Mouse (Mus musculus) forebrain, embryonic 10.5 days (tissue): ENCODE results near the gene Prkn. TPM values are rescaled to one million over a fixed set of nuclear protein-coding genes. Genes with fewer than 3 reads are reported as not detected.

Experiments
- DNase-seq: peaks from one replicate; pipeline ENCODE4 v3.0.0-alpha.2; 2017; ENCODE audit warnings: low spot score; ENCODE audit errors: extremely low spot score
- H3K27ac ChIP-seq: fragments of 300-500 bp; sonication (generic); 2 replicates; pipeline ENCODE4 v1.5.1; 2016; ENCODE audit warnings: mild to moderate bottlenecking
- H3K27me3 ChIP-seq: fragments of 300-500 bp; sonication (generic); 2 replicates; pipeline ENCODE4 v1.6.1; 2016; ENCODE audit warnings: mild to moderate bottlenecking; ENCODE audit not compliant: poor library complexity, severe bottlenecking
- H3K36me3 ChIP-seq: fragments of 300-500 bp; sonication (generic); replicated peaks from 2 replicates; pipeline ENCODE4 v1.6.1; 2016; ENCODE audit warnings: mild to moderate bottlenecking, moderate library complexity
- H3K4me1 ChIP-seq: fragments of 300-500 bp; sonication (generic); 2 replicates; pipeline ENCODE4 v1.6.1; 2016
- H3K4me3 ChIP-seq: fragments of 300-500 bp; sonication (generic); 2 replicates; pipeline ENCODE4 v1.5.1; 2016; ENCODE audit warnings: mild to moderate bottlenecking, moderate library complexity
- H3K9me3 ChIP-seq: fragments of 300-500 bp; sonication (generic); 2 replicates; pipeline ENCODE4 v1.6.1; 2016; ENCODE audit warnings: mild to moderate bottlenecking, moderate library complexity
- WGBS: fragments of 180-500 bp; shearing (Covaris S2); methylation state at CpG from one replicate; pipeline ENCODE4 v1.1.7; 2016; 5-methylcytosine and 5-hydroxymethylcytosine counted together
- polyA plus RNA-seq: library from polyadenylated mRNA; unstranded; fragments of >200 nt; fragmentation: Nextera tagmentation; extraction: Ambion mirVana; gene quantifications from 2 replicates; pipeline ENCODE4 v1.2.1, GENCODE M21; 2016

Prkn gene
- polyA plus RNA-seq, 1 experiment from 2014 or later, result 0.81 TPM

DNA sequence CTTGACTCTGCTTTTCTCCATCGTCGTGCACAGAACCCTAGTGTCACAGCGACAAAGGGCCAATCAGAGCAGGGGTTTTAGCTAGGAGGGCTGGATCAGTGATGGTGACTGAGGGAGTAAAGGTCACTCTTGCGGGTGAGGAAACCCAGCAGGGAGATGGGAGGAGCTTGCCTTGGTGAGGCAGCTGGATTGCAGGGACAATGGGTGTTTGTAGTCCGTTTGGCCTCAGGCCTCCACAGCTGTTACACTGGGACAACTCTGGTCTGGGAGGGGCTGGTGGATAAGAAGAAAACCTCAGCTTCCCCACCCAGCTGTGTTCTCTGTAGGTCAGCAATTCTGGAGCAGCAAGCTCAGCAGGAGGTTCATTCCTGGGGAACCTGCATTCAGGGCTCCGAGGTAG lies 252.7 kb downstream of the Prkn start:
- Histone ChIP-seq H3K27me3 (no peaks in the 10 kb centered on the region), H3K9me3 (peaks cover 6% of the 10 kb centered on the region; the same call in 1 of the 2 replicates), H3K4me1 (peaks cover 12% of the 10 kb centered on the region), H3K4me3 (no peak overlapping the region), H3K27ac (peak overlapping the region; percentile 75), H3K36me3 (no peaks in the 10 kb centered on the region)
- 17% methylated on average over 6 of the region's 6 CpGs for WGBS
- DNase-seq, result peak; percentile 69

- Histone ChIP-seq H3K9me3 (peaks cover 6% of the 10 kb centered on the region; the same call in 1 of the 2 replicates), H3K4me1 (peaks cover 10% of the 10 kb centered on the region), H3K27me3 (no peaks in the 10 kb centered on the region), H3K27ac (peak overlapping the region; percentile 75), H3K36me3 (no peaks in the 10 kb centered on the region), H3K4me3 (no peak overlapping the region)
- 40% methylated on average over 3 of the region's 3 CpGs for WGBS
- no peak for DNase-seq
Measured at GRCm38 (mm10) chr17:11093321-11093720, 253.1 kb downstream of the Prkn start.

DNA sequence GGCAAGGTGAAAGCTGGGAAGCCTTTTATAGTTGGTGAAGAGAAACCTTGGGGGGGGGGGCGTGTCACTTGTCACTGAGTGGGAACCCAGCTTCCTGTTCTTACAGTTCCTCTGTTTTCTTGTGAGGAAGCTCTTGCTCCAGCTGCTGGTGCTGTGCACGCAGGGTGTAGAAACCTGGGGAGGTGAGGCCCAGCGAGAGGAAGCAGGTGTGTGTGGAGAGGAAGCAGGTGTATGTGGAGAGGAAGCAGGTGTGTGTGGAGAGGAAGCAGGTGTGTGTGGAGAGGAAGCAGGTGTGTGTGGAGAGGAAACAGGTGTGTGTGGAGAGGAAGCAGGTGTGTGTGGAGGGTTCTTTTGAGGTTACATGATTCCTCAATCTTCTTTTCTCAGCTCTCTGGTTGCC lies 266.8 kb downstream of the Prkn start:
- H3K36me3 ChIP-seq, result no peaks in the 10 kb centered on the region
- no peak for DNase-seq
- no peak overlapping the region for H3K27ac ChIP-seq
- H3K27me3 ChIP-seq, result no peaks in the 10 kb centered on the region
- no peaks in the 10 kb centered on the region; the same call in 1 of the 2 replicates for H3K9me3 ChIP-seq
- 94% methylated on average over 3 of the region's 3 CpGs for WGBS
- no peak overlapping the region for H3K4me3 ChIP-seq
- no peaks in the 10 kb centered on the region for H3K4me1 ChIP-seq

GRCm38 (mm10) chr17:11107916-11108315 lies 267.7 kb downstream of the Prkn start:
- Histone ChIP-seq H3K4me1 (no peaks in the 10 kb centered on the region), H3K4me3 (no peak overlapping the region), H3K36me3 (no peaks in the 10 kb centered on the region), H3K27ac (no peak overlapping the region), H3K27me3 (no peaks in the 10 kb centered on the region), H3K9me3 (no peaks in the 10 kb centered on the region; the same call in 1 of the 2 replicates)
- DNase-seq, result no peak
- WGBS, result 89% methylated on average over 2 of the region's 2 CpGs

DNA sequence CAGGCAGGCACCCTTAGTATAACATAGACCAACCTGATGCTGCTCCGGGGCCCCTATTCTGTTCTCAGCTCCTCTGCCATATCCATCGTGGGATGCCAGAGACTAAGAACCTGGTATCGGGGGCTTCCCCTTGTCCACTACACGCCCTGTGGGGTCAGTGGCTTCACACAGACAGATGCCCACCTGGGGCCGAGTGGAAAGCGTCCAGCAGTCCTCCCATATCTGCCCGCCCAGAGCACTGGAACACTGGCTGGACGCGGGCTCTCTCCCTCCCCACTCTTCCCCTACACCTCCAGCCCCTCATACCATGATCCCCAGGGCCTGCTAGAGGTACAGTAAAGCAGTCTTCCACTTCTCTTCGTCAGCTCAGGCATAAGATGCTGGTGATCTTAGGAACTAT lies 277.3 kb downstream of the Prkn start:
- H3K9me3 ChIP-seq, result no peaks in the 10 kb centered on the region
- no peak for DNase-seq
- no peaks in the 10 kb centered on the region for H3K4me1 ChIP-seq
- H3K27me3 ChIP-seq, result no peaks in the 10 kb centered on the region
- H3K36me3 ChIP-seq, result no peaks in the 10 kb centered on the region
- no peak overlapping the region for H3K4me3 ChIP-seq
- WGBS, result 84% methylated on average over 10 of the region's 10 CpGs
- no peak overlapping the region for H3K27ac ChIP-seq

GRCm38 (mm10) chr17:11124048-11124447 lies 283.9 kb downstream of the Prkn start:
- DNase-seq, result no peak
- H3K9me3 ChIP-seq, result no peaks in the 10 kb centered on the region
- no peaks in the 10 kb centered on the region for H3K36me3 ChIP-seq
- H3K27ac ChIP-seq, result no peak overlapping the region
- no peaks in the 10 kb centered on the region for H3K27me3 ChIP-seq
- 87% methylated on average over 7 of the region's 7 CpGs for WGBS
- no peak overlapping the region for H3K4me3 ChIP-seq
- H3K4me1 ChIP-seq, result 0 out of 2 replicates have a peak, but pooled peaks cover 5% of the 10 kb centered on the region

GRCm38 (mm10) chr17:11127217-11127616 lies 287.0 kb downstream of the Prkn start:
- no peak overlapping the region for H3K4me3 ChIP-seq
- 48% methylated on average over 1 of the region's 1 CpGs for WGBS

GRCm38 (mm10) chr17:11130919-11131318 lies 290.7 kb downstream of the Prkn start:
- H3K4me1 ChIP-seq, result no peaks in the 10 kb centered on the region
- H3K27me3 ChIP-seq, result no peaks in the 10 kb centered on the region
- no peak overlapping the region for H3K4me3 ChIP-seq
- no peak overlapping the region for H3K27ac ChIP-seq
- H3K9me3 ChIP-seq, result no peaks in the 10 kb centered on the region
- no peak for DNase-seq
- WGBS, result 80% methylated on average over 4 of the region's 4 CpGs
- H3K36me3 ChIP-seq, result no peaks in the 10 kb centered on the region

More at GRCm38 (mm10) chr17:11127217-11127616, 287.0 kb downstream of the Prkn start:
- no peak for DNase-seq
- H3K4me1 ChIP-seq, result 0 out of 2 replicates have a peak, but pooled peaks cover 5% of the 10 kb centered on the region
- no peaks in the 10 kb centered on the region for H3K36me3 ChIP-seq
- no peaks in the 10 kb centered on the region for H3K27me3 ChIP-seq
- no peak overlapping the region for H3K27ac ChIP-seq
- H3K9me3 ChIP-seq, result no peaks in the 10 kb centered on the region

GRCm38 (mm10) chr17:11142321-11142720 lies 302.1 kb downstream of the Prkn start:
- DNase-seq, result no peak
- H3K27ac ChIP-seq, result no peak overlapping the region
- 89% methylated on average over 5 of the region's 5 CpGs for WGBS
- H3K4me3 ChIP-seq, result no peak overlapping the region
- no peaks in the 10 kb centered on the region for H3K9me3 ChIP-seq
- no peaks in the 10 kb centered on the region for H3K36me3 ChIP-seq
- no peaks in the 10 kb centered on the region for H3K4me1 ChIP-seq
- no peaks in the 10 kb centered on the region for H3K27me3 ChIP-seq

DNA sequence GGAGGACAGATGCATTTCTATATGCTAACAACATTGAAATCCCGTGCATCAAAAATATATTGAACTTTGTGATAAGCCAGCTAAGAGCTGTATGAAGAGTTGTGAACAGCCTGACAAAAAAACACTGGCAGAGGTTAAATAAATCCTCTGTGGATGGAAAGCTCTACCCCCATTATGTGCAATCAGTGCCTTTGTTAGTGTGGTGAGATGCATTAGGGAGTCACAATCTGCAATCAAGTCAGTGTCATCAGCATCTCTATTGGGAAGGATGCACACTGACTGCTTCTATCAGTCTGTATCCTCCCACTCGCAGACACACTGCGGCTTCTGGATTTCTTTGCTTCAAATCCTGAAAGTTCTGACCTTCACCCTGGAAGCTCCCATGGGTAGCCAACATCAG lies 315.9 kb downstream of the Prkn start:
- Histone ChIP-seq H3K4me3 (no peak overlapping the region), H3K36me3 (no peaks in the 10 kb centered on the region), H3K27ac (no peak overlapping the region), H3K4me1 (peaks cover 8% of the 10 kb centered on the region; the same call in 1 of the 2 replicates), H3K27me3 (no peaks in the 10 kb centered on the region), H3K9me3 (no peaks in the 10 kb centered on the region)
- DNase-seq, result no peak
- 84% methylated on average over 3 of the region's 3 CpGs for whole genome bisulfite sequencing

DNA sequence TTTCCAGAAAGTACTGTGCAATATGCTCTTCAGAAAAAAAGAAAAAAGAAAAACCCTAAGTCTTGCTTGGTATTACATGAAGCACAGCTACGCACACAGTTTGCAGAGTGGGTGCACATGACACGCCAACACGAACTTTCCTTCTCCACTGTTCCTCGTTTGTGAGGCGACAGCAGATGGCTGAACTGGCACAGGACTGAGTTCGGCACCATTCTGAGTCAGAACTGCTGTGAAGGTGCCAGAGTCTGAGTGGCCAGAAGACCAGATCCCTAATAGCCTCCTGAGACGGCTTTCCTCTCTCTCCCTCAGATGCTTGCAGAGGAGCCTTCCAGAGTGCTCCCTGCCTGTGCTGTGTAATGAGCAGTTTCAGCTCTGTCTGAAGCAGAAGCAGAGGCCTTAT lies 317.4 kb downstream of the Prkn start:
- 91% methylated on average over 7 of the region's 7 CpGs for WGBS

GRCm38 (mm10) chr17:11161436-11161835 lies 321.3 kb downstream of the Prkn start:
- no peak for DNase-seq
- Histone ChIP-seq H3K36me3 (no peaks in the 10 kb centered on the region), H3K9me3 (no peaks in the 10 kb centered on the region), H3K27me3 (no peaks in the 10 kb centered on the region), H3K4me3 (no peak overlapping the region), H3K27ac (no peak overlapping the region), H3K4me1 (peaks cover 14% of the 10 kb centered on the region; the same call in 1 of the 2 replicates)
- 91% methylated on average over 1 of the region's 1 CpGs for WGBS

More for the DNA sequence above, 317.4 kb downstream of the Prkn start:
- Histone ChIP-seq H3K9me3 (no peaks in the 10 kb centered on the region), H3K27ac (no peak overlapping the region), H3K4me1 (peaks cover 14% of the 10 kb centered on the region; the same call in 1 of the 2 replicates), H3K36me3 (no peaks in the 10 kb centered on the region), H3K4me3 (no peak overlapping the region), H3K27me3 (no peaks in the 10 kb centered on the region)
- DNase-seq, result no peak

- WGBS, result 92% methylated on average over 3 of the region's 3 CpGs
- DNase-seq, result no peak
- no peak overlapping the region for H3K27ac ChIP-seq
Measured at GRCm38 (mm10) chr17:11162770-11163169, 322.6 kb downstream of the Prkn start.

GRCm38 (mm10) chr17:11187356-11187755 lies 347.2 kb downstream of the Prkn start:
- H3K36me3 ChIP-seq, result no peaks in the 10 kb centered on the region
- no peak overlapping the region for H3K27ac ChIP-seq
- no peaks in the 10 kb centered on the region for H3K9me3 ChIP-seq
- no peak overlapping the region for H3K4me3 ChIP-seq
- no peak for DNase-seq
- no peaks in the 10 kb centered on the region for H3K27me3 ChIP-seq
- no peaks in the 10 kb centered on the region for H3K4me1 ChIP-seq

More at GRCm38 (mm10) chr17:11162770-11163169, 322.6 kb downstream of the Prkn start:
- Histone ChIP-seq H3K27me3 (no peaks in the 10 kb centered on the region), H3K36me3 (no peaks in the 10 kb centered on the region), H3K9me3 (no peaks in the 10 kb centered on the region), H3K4me3 (no peak overlapping the region), H3K4me1 (peaks cover 14% of the 10 kb centered on the region; the same call in 1 of the 2 replicates)
